Mouse (Mus musculus) cerebellum, postnatal 4 days (tissue): ENCODE measurements around the gene Susd3.

ENCODE experiments used
- DNase-seq, 2 experiments: peaks; one replicate each; pipeline ENCODE4 v3.0.0; 2022; ENCODE audit warnings: low spot score in 2 of 2, mixed read lengths in 1 of 2

Susd3 gene

DNA sequence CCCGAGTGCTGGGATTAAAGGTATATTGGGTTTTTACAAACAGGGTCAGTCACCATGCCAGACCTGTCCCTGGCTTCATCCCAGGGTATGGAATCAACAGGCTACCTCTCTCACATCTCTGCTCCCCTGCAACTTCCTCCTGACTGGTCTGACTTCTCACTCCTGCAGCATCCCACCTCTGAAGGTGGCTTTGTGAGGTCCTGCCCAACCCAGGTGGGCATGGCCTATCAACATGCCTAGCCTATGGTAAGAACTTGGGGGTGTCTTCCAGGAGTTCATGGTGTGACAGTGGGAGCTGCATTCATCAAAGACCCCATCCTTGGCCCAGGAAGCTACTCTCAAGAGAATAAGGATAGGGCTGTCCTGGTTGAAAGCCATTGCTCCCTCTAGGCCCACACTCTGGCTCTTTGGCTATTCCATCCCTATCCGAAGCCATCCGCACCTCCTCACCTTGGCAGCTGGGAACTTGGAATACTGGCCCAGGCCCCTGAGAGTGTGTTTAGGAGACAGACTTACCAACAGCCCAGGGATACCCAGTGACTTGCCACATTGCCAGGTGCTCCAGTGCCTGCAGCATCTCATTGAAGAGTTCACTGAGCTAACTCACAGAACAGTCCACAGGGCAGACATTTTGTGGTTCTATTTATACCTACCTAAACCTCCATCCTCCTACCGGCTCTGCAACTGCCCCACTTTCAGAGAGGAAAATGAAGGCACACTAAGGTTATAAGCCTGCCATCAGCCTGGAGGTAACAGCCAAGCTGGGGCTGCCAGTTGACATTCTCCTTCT, 35.6 kb downstream of the Susd3 start:
- DNase-seq: no peak

DNA sequence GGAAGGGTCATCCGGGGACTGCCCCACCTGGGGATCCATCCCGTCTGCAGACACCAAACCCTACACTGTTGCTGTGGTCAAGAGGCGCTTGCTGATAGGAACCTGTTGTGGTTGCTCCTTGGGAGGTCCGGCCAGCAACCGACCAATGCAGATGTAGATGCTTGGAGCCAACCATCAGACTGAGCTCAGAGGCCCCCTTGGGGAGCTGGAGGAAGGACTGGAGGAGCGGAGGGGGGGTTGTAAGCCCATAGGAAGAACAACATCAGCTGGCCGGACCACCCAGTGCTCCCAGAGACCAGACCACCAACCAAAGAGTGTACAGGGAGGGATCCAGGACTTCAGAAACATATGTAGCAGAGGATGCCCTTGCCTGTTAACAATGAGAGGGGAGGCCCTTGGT, 39.2 kb downstream of the Susd3 start:
- no peak for DNase-seq

DNA sequence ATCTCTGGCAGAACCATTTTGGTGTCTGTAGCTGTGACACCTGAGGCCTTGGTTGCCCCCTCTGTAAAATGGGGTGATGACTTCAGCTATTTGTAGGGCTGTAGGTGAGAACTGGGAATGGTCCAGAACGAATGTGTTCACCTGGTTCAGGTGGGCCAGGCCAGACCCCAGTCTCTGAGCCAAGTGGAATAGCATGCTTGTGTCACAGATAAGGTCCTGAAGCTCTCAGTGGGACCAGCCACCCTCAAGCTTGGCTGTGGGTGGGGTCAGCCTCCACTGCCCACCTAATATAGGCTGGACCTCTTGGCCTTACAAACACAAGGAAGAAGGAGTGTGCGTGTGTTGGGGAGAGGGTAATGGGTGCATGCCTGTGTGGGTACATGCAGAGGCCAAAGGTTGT, 42.2 kb downstream of the Susd3 start:
- DNase-seq: no peak

DNA sequence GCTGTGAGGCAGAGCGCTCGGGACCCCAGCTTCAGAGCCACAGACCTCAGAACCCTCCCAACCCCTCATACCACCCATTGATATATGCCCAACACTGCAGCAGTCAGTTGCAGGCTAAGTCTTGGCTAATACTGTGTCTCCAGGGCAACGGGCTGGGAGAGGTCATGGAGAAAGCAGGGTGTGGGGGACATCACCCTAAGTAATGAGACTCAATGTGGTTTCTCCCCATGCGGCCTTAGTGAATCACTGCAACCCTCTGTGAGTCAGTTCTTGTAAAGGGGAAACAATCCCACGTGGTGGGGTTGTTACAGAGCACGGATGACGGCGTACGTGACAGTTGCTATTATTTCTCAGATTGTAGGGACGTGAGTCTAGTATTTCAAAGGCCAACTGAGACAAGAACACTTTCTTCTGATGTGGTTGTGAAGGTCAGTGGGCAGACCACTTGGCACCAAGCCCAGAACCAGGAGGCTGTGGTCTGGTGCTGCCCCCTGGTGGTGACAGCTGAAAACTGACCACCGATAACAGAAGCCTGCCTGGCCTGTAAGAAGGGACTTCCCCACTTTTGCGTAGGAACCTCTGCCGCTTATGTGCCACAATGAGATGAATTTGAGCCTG, 43.0 kb downstream of the Susd3 start:
- DNase-seq: peak; percentile 84 to 91

DNA sequence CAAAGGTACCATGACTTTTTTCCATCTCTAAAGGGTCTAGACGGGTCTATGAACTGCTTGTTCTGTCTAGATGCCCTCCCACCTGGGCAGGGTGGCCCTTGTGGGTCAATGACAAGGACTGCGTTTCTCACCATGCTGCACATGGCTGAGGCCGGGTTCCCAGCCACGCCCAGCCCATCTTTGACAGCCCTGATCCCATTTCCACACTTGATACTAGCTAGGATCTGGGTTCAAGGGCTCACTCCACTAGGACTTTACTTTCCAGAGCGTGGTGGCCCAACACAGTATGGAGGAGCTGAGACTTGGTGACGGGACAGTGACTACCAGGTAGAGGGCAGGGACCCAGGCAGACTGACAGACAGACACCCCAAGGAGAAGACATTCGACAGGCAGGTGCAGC, 46.0 kb downstream of the Susd3 start:
- DNase-seq: no peak

DNA sequence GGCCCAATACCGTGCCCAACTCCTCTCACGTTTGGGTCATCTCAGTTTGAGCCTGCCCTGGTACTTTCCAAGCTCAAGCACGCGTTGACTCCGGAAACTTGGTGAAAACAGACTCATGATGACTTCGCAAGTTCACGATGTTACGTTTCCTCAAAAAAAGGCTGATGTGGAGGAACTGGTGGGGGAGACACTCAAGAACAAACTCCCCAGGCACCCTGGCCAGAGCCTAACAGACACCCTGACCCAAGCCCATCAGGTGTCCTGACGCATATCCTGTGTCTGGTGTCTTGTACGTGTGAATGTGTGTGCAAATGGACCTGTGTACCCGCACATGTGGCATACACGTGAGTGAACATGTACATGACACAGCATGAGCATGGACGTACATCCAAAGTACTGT, 47.8 kb downstream of the Susd3 start:
- no peak for DNase-seq

DNA sequence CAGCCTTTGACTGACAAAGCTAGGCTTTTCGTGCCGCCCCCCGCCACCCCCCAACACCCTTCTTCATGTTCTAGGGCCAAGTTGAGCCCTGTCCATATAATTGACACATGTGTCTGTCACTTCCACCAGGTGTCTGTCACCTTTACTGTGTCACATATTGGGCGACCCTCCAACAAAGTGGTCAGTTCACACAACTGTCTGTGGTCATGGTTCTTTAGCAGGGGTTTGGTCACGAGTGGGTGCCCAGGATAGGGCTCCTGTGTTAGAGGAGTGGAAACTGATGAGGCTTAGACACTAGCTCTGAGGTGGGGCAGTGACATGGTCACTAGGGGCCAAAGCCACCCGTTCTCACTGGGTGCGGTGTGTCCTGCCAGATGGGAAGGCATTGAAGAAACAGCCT, 48.6 kb downstream of the Susd3 start:
- no peak for DNase-seq

DNA sequence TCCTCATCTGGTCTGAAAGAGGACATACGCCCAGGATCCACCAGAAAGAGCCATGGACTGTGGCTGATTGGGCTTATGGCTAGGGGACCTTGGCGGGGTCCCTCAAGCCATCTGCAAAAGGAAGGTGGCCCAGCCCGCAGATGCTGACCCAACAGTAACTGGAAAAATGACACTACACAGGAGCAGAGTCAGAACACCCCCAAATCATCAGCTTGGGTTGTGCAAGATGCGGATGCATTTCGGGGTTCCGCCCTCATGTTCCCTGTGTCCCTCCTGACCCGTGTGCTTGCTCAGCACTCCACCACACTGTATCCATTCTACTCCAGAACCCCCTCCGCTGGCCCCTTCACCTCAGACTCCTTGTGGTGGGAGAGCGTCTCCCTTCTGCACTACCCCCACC, 49.8 kb downstream of the Susd3 start:
- DNase-seq: no peak

DNA sequence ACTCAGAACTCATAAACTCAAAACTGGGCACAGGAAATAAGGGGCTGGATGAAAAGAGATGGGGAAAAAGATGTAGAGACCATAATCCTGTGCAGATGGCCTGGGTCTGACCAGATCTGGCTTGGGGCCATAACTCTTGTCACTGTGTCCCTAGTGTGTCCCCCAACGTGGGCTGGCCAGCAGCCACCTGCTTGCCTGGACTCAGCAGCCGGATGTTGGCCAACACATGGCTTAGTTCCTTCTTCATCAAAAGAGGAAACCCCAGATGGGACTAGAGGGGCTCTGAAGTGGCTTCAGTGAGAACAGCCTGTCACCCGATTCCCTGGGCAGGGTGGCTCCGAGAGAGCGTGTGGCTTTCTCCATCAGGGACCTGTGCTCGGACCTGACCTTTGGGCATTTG, 51.7 kb downstream of the Susd3 start:
- peak in 1 of 2 experiments; percentile 66 for DNase-seq

DNA sequence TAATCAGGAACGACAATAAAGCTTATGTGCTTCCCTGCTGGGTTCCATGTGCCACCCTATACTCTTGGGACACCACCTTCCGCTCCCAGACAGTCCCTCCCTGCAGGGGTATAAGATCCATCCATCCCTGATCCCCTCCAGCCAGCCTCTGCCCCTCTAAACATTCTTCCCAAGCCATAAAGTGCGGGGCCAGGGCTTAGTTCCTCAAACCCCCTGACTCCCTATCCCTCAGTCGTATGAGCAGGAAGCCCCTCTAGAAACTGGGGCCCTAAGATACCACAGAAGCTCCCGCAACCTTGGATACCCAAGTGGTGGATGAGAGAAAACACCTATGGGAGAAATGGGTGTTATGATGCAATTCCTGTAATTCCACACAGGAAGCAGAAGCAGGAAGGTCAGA, 52.3 kb downstream of the Susd3 start:
- DNase-seq: no peak

DNA sequence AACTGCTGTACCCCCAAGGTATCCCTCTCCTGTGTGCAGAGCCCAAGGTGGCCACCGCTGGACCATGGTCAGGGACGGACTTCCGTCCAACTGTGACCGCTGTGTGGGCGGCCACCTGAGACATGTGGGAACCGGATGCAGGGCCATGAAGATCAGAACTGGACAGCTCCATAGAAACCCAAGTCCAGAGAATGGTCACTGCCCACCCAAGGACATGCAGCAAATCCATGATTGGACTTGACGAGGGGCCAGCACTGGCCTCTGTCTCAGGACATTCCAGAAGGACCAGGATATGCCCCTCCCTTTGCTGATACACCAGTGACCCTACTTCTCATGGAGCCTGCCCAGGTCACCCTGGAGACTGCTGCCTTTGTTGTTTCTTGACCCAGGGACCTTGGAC, 52.9 kb downstream of the Susd3 start:
- no peak for DNase-seq

DNA sequence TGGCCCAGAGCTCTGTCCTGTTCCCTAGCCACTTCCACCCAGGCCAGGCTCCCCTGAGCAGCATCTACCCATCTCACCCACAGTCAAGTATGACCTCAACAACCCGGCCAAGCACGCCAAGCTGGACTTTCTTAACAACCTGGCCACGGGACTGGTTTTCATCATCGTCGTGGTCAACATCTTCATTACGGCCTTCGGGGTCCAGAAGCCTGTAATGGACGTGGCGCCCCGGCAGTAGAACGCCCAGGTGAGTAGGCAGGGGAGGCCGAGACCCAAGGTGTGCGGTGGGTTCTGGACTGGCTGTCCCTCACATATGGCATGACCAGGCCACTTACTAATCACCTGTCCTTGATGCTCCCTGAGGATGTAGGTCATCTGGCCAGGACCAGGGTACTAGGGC, 53.7 kb downstream of the Susd3 start:
- no peak for DNase-seq

DNA sequence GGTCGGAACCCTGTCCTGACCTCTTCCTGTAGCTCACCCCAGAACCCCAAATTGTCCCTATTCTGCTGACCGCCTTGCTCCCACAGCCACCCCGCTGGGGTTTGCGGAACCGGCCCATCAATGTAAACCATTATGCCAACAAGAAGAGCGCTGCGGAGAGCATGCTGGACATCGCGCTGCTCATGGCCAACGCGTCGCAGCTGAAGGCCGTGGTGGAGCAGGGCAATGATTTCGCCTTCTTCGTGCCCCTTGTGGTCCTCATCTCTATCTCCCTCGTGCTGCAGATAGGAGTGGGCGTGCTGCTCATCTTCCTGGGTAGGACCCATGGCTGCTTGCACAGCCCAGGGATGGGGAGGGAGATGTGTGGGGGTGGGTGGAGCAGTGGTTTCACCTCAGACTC, 54.9 kb downstream of the Susd3 start:
- DNase-seq: no peak

DNA sequence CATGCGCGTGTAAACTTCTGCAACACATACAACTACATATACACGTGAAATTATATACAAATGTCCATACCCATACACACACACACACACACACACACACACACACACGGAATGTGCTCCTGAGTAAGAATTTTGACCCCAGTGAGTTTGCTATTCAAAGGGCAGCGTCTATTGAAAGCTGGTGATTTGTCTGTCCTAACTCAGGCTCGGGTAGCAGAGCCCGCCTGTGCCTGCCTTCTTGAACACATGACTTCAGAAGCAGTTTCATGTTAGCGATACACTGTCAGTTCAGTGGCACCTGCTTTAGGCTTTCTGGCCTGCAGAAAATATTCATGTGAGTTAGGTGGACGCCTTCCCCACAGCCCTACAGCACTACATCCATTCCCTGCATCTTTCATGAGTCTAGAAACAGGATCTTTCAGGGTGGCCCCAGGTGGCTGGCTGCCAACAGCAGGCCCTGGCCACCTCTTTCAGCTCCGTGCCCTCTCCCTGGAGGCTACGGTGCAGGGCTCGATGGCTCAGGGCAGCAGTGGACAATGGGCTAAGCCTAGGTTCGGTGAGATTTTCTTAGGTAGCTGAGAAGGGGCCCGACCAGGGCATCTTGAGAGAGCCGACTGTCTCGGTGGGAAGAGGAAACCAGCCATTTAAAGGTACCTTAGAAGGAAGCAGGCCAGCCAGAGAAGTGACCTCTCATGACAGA, 56.2 kb downstream of the Susd3 start:
- no peak for DNase-seq

DNA sequence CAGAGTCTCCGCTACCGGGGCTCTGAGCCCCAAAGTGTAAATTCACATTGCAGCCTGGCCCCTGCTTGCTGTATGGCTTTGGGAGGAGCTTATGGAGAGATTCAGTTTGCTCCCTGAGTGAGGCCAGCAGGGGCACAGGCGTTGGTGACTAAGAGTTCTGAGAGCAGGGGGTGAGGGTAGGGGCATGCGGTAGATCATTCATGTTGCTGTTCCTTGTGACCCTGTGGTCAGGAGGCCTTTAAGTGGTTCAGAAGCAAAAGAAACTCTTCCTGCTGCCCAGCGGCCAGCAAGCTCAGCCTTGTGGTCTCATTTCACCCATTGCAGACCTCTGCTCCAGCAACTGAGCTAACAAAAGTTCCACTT, 56.9 kb downstream of the Susd3 start:
- DNase-seq: no peak

DNA sequence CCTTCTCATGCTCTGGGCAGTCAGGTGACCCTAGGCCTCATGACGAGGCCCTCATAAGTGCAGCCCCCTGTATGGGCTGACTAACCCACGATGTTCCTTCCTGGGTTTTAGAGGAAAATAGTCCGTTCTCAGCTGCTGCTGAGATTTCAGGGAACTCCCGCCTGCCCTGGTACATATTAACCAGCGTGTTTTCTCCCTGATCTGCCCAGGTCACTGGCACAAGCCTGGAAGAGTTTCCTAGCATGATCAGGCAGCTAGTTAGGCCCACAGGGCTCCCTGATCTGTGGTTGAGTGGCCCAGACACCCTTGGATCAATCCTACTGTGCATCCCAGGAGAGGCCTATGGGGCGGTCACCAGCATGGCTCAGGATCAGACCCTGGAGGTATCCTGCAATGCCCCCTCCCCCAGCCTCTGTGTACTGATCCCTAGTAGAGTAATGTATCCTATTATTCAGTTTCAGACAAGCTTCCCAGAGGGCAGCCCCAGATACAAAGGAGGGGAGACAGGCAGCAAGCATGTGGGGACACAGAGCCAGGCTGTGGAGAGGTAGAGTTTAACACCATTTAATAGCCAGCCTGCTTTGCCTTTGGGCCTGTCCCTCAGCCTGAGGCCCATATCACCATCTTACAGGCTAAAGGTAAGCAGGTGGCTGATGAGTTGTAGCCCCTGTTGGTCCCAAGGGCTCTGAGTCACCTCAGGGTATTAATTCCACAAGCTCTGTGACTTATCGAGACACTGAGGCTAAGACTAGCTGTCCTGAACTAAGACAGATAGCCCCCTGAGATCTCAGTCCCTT, 57.4 kb downstream of the Susd3 start:
- no peak for DNase-seq

DNA sequence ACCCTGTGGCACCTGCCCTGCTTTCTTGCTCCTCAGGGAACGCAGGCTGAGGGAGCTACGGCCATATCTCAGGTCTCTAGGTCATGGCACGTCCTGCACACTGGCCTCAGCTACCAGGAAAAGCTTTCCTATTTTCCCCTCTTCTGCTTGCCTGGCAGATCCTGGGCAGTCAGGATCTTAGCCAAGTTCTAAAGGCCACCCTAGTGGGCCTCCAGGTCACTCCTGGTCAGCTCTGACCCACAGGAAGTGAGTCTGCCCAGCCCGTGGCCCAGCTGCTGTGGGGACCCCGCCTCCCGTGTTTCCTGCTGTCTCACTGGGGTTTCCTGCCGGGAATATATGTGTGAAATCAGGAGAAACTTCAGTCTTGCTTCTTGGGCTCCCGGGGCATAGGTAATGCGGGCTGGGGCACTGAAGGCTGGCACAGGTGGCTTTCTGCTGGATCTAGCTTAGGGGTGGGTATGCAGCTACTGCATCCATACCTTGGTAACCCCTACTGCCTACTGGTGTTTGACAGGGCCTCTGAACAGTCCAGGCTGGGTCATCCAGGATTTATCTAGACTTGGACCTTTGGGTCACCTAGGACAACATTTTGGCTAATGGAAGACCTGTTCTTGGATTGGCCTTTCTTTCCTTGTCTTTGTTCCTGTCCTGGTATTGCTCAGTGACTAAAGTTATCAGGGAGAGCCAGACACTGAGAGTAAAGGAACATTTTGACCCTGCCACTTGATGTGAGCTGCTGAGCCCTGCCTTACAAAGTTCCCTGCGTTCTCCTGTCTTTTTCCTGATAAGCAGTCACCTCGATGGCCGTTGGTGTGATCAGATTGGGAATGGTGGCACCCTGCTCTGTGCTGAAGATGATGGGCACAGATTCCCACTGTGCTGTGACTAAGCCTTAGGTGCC, 58.3 kb downstream of the Susd3 start:
- no peak for DNase-seq

DNA sequence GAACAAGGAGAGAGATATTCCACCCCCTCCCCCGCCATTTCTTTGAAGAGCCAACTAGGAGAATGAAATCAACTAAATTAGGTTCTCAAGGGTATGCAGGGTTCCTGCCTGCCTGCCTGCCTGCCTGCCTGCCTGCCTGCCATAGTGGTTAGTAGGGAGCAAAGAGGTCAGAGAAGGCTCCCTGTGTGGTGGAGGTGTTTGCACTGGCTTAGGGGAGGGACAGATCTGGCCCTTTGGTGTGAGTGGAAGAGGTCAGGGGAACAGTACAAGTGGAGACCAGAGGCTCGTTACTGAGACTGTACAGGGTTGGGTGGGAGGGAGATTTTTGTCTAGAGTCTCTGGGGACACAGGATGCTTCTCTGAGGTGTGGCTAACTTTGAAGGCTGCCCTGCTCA, 59.5 kb downstream of the Susd3 start:
- no peak for DNase-seq

DNA sequence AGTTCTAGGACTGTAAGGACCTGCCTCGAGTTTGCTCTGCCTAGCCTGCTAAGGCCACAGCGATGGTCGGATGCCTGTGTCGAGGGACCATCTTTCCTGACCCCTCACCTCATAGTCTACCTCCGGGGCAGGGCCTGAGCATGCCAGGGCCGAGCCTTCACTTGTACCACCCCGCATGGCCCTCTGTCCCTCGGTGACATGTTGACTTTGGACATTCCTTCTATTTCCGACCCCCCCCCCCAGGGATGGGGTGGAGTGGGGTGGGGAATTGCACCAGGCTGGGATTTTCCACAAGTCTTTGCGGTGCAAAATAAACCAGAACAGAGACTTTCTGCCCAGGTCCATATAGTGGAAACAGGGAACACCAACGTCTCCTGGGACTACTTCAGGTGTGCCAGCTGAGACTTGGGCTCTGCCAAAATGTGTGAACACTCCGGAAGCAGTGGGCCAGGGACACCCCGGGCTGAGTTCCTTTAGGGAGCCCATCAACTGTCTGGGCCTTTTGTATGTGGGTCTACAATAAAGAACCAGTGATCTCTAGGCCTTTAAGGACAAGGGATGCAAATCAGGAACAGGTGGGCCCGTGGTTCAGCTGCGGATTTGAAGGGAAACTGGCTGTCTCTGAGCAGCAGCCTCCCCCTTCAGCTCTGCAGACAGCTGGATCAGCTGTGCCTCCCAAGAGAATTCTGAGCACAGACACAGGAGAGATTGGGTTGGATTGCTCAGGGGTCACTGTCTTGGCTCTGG, 60.1 kb downstream of the Susd3 start:
- DNase-seq: no peak
